Mouse (Mus musculus) E14TG2a.4 (cell line): ENCODE measurements around the gene Nr1h4.

Source experiments
- CTCF ChIP-seq: conservative IDR thresholded peaks from 2 replicates; pipeline ENCODE4 v1.5.1; 2014; ENCODE audit warnings: low read length
- NANOG ChIP-seq: IDR thresholded peaks from 2 replicates; pipeline ENCODE4 v1.6.1; 2014; ENCODE audit warnings: borderline replicate concordance, low read length, mixed read lengths
- POU5F1 ChIP-seq: IDR thresholded peaks from 2 replicates; pipeline ENCODE4 v1.6.1; 2014; ENCODE audit warnings: low read length, borderline replicate concordance

DNA sequence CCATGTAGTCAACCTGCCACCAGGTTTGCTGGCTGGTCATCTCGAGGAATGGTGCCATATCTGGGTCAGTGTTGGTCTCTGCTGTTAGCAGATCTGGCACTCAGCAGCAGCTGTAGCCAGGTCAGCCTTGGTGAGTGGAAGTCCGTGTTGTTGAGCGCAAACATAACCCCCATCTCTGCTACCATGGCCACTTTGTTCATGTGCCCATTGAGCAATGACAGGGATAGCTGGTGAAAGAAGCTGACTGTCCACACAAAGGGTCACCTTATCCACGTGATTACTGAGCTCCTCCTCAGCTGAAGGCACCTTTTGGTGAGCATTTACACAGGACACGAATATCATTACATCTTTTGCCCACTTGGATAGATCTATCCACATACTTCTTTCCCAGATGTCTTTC lies 19.6 kb upstream of the Nr1h4 start:
- TF ChIP-seq CTCF (no peak), NANOG (no peak), POU5F1 (no peak)
